Mouse (Mus musculus): ENCODE measurements around the gene Shisa5. TPM values are rescaled to one million over a fixed set of nuclear protein-coding genes. Genes with fewer than 3 reads are reported as not detected.

Gene Shisa5
- polyA plus RNA-seq, 1 experiment from 2014 or later, result 58.2 TPM

- no peaks in the 10 kb centered on the region for H3K9me3 ChIP-seq
- peaks cover 25% of the 10 kb centered on the region for H3K4me1 ChIP-seq
- peaks cover 80% of the 10 kb centered on the region for H3K36me3 ChIP-seq
- WGBS, result 93% methylated on average over 16 of the region's 16 CpGs
- peak overlapping the region; percentile 90; the same call in 1 of the 2 replicates for H3K27ac ChIP-seq
- DNase-seq (ENCODE audit: low spot score), result no peak
- H3K4me3 ChIP-seq, result no peak overlapping the region
- H3K27me3 ChIP-seq (ENCODE audit: insufficient read depth, poor library complexity, severe bottlenecking), result no peaks in the 10 kb centered on the region
These were observed 22.0 kb downstream of the Shisa5 start for GRCm38 (mm10) chr9:109060184-109060897.

GRCm38 (mm10) chr9:109060898-109061295 lies 22.5 kb downstream of the Shisa5 start:
- DNase-seq (ENCODE audit: low spot score), result no peak
- Histone ChIP-seq H3K27ac (no peak overlapping the region), H3K4me1 (peaks cover 22% of the 10 kb centered on the region), H3K9me3 (no peaks in the 10 kb centered on the region), H3K27me3 (ENCODE audit: insufficient read depth, poor library complexity, severe bottlenecking) (no peaks in the 10 kb centered on the region), H3K36me3 (peaks cover 81% of the 10 kb centered on the region), H3K4me3 (no peak overlapping the region)
- WGBS, result 85% methylated on average over 5 of the region's 5 CpGs

- H3K4me3 ChIP-seq, result no peak overlapping the region
- H3K27me3 ChIP-seq (ENCODE audit: insufficient read depth, poor library complexity, severe bottlenecking), result no peaks in the 10 kb centered on the region
- DNase-seq (ENCODE audit: low spot score), result no peak
- H3K9me3 ChIP-seq, result no peaks in the 10 kb centered on the region
- peaks cover 86% of the 10 kb centered on the region for H3K36me3 ChIP-seq
- WGBS, result 89% methylated on average over 3 of the region's 3 CpGs
- no peak overlapping the region for H3K27ac ChIP-seq
- peaks cover 7% of the 10 kb centered on the region for H3K4me1 ChIP-seq
These were observed 29.9 kb downstream of the Shisa5 start for GRCm38 (mm10) chr9:109068095-109068735.

GRCm38 (mm10) chr9:109073661-109074573 lies 35.6 kb downstream of the Shisa5 start, which contains the start of gene Atrip:
TSS of gene Atrip (minus strand) at chr9:109074124.
- peak within 1 kb of the TSS; percentile 93 for H3K27ac ChIP-seq
- peak within 1 kb of the TSS; percentile 79 for H3K4me3 ChIP-seq
- WGBS, result under 1% methylated on average over 57 of the region's 57 CpGs
- DNase-seq (ENCODE audit: low spot score), result peak; percentile 96
- H3K4me1 ChIP-seq, result peaks cover 18% of the 10 kb centered on the region
- no peaks in the 10 kb centered on the region for H3K27me3 ChIP-seq (ENCODE audit: insufficient read depth, poor library complexity, severe bottlenecking)
- H3K36me3 ChIP-seq, result peaks cover 33% of the 10 kb centered on the region
- no peaks in the 10 kb centered on the region for H3K9me3 ChIP-seq

GRCm38 (mm10) chr9:109080516-109080915 lies 42.2 kb downstream of the Shisa5 start:
- no peak overlapping the region for H3K4me3 ChIP-seq
- no peak overlapping the region for H3K27ac ChIP-seq
- H3K36me3 ChIP-seq, result peaks cover 21% of the 10 kb centered on the region
- WGBS, result 89% methylated on average over 3 of the region's 3 CpGs
- H3K4me1 ChIP-seq, result peaks cover 22% of the 10 kb centered on the region
- DNase-seq (ENCODE audit: low spot score), result no peak
- no peaks in the 10 kb centered on the region for H3K9me3 ChIP-seq
- no peaks in the 10 kb centered on the region for H3K27me3 ChIP-seq (ENCODE audit: insufficient read depth, poor library complexity, severe bottlenecking)

- no peak for DNase-seq (ENCODE audit: low spot score)
- Histone ChIP-seq H3K4me1 (peaks cover 22% of the 10 kb centered on the region), H3K36me3 (peaks cover 21% of the 10 kb centered on the region), H3K27me3 (ENCODE audit: insufficient read depth, poor library complexity, severe bottlenecking) (no peaks in the 10 kb centered on the region), H3K4me3 (peak overlapping the region; percentile 91), H3K27ac (peak overlapping the region; percentile 94), H3K9me3 (no peaks in the 10 kb centered on the region)
- 7% methylated on average over 11 of the region's 11 CpGs for WGBS
These were observed 43.4 kb downstream of the Shisa5 start for GRCm38 (mm10) chr9:109081749-109082123.

- DNase-seq (ENCODE audit: low spot score), result peak; percentile 97
- Histone ChIP-seq H3K27ac (peak within 1 kb of the TSS; percentile 94), H3K9me3 (no peaks in the 10 kb centered on the region), H3K36me3 (peaks cover 21% of the 10 kb centered on the region), H3K4me1 (peaks cover 25% of the 10 kb centered on the region), H3K4me3 (peak within 1 kb of the TSS; percentile 91), H3K27me3 (ENCODE audit: insufficient read depth, poor library complexity, severe bottlenecking) (no peaks in the 10 kb centered on the region)
- under 1% methylated on average over 37 of the region's 37 CpGs for WGBS
These were observed 43.9 kb downstream of the Shisa5 start, which contains the start of the genes Ccdc51 and Tma7 for GRCm38 (mm10) chr9:109082124-109082800. TSS of gene Ccdc51 (plus strand) at chr9:109082493. TSS of gene Tma7 (minus strand) at chr9:109082587.

GRCm38 (mm10) chr9:109084922-109085321 lies 46.6 kb downstream of the Shisa5 start:
- H3K36me3 ChIP-seq, result peaks cover 21% of the 10 kb centered on the region
- no peaks in the 10 kb centered on the region for H3K27me3 ChIP-seq (ENCODE audit: insufficient read depth, poor library complexity, severe bottlenecking)
- no peak overlapping the region for H3K27ac ChIP-seq
- peaks cover 36% of the 10 kb centered on the region for H3K4me1 ChIP-seq
- no peak for DNase-seq (ENCODE audit: low spot score)
- no peaks in the 10 kb centered on the region for H3K9me3 ChIP-seq
- 19% methylated on average over 2 of the region's 2 CpGs for WGBS
- no peak overlapping the region for H3K4me3 ChIP-seq

GRCm38 (mm10) chr9:109087987-109088386 lies 49.6 kb downstream of the Shisa5 start:
- Histone ChIP-seq H3K36me3 (peaks cover 34% of the 10 kb centered on the region), H3K4me1 (peaks cover 28% of the 10 kb centered on the region), H3K27ac (no peak overlapping the region), H3K4me3 (no peak overlapping the region), H3K9me3 (no peaks in the 10 kb centered on the region), H3K27me3 (ENCODE audit: insufficient read depth, poor library complexity, severe bottlenecking) (no peaks in the 10 kb centered on the region)
- DNase-seq (ENCODE audit: low spot score), result no peak
- WGBS, result 23% methylated on average over 5 of the region's 5 CpGs

GRCm38 (mm10) chr9:109090446-109090845 lies 52.1 kb downstream of the Shisa5 start:
- H3K9me3 ChIP-seq, result no peaks in the 10 kb centered on the region
- no peak for DNase-seq (ENCODE audit: low spot score)
- WGBS, result 83% methylated on average over 15 of the region's 15 CpGs
- H3K4me3 ChIP-seq, result no peak overlapping the region
- H3K36me3 ChIP-seq, result peaks cover 34% of the 10 kb centered on the region
- H3K27me3 ChIP-seq (ENCODE audit: insufficient read depth, poor library complexity, severe bottlenecking), result no peaks in the 10 kb centered on the region
- H3K27ac ChIP-seq, result no peak overlapping the region
- peaks cover 47% of the 10 kb centered on the region for H3K4me1 ChIP-seq

GRCm38 (mm10) chr9:109091802-109092201 lies 53.4 kb downstream of the Shisa5 start:
- WGBS, result 92% methylated on average over 8 of the region's 8 CpGs
- Histone ChIP-seq H3K4me3 (no peak overlapping the region), H3K9me3 (no peaks in the 10 kb centered on the region), H3K36me3 (peaks cover 34% of the 10 kb centered on the region), H3K27me3 (ENCODE audit: insufficient read depth, poor library complexity, severe bottlenecking) (no peaks in the 10 kb centered on the region), H3K4me1 (peaks cover 59% of the 10 kb centered on the region), H3K27ac (no peak overlapping the region)
- DNase-seq (ENCODE audit: low spot score), result no peak

GRCm38 (mm10) chr9:109092799-109093198 lies 54.4 kb downstream of the Shisa5 start:
- H3K4me3 ChIP-seq, result no peak overlapping the region
- H3K9me3 ChIP-seq, result no peaks in the 10 kb centered on the region
- H3K4me1 ChIP-seq, result peaks cover 60% of the 10 kb centered on the region
- no peak for DNase-seq (ENCODE audit: low spot score)
- 60% methylated on average over 6 of the region's 6 CpGs for WGBS
- no peaks in the 10 kb centered on the region for H3K27me3 ChIP-seq (ENCODE audit: insufficient read depth, poor library complexity, severe bottlenecking)
- peaks cover 34% of the 10 kb centered on the region for H3K36me3 ChIP-seq
- no peak overlapping the region for H3K27ac ChIP-seq
